Mouse (Mus musculus) Muller cell, postnatal 12 days (primary cell): ENCODE results near the gene Casp9.
"Not testable (repeated sequence)": the region's sequence is repeated elsewhere in the genome, so short reads cannot be mapped to it uniquely, and the experiment has no call there.

ENCODE experiments used
- DNase-seq: peaks from one replicate; pipeline ENCODE4 v3.0.0-alpha.2; 2015; ENCODE audit errors: inconsistent ontology term

The Casp9 gene

GRCm38 (mm10) chr4:141793282-141794151 lies at the start of gene Casp9:
Gene Casp9 (plus strand): TSS chr4:141793612.
- DNase-seq: peak; percentile 99

DNA sequence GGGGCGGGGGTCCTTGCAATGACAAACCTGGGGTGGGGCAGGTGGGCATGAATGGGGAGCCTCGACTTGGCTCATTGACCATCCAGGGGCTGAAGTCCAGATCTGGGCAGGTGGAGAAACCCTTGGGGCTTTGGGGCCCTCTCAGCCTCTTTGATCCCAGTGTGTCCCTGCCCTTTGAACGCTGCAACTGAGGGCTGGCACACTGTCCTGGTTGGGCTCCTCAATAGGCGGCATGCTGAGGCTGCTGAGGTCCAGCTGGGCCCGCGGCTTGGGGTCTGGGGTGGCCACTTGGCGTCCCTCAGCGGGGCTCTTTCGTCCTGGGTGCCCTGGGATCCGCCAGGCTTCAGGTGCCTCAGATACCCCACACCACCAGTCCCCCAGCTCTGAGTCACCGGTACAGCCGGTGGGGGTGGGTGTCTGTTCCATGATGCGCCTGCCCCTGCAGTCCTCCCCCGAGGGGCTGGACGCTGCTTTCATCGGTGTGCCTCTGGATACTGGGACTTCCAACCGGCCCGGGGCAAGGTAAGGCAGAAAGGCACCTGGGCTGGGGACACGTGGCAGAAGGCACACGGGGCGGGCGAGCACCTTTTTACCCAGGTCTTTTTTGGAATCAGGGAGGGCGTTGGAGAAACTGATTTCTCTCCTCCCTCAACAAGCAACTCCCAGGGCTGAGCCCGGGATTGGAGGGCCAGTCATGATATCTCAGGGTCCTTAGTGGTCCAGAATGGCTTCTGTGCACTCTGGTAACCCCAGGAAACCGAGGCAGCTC lies 46.6 kb upstream of the Casp9 start, which contains the start of gene Agmat:
Agmat (plus strand) TSS at position 95 of the 769 bp plus-strand sequence.
- no peak for DNase-seq

DNA sequence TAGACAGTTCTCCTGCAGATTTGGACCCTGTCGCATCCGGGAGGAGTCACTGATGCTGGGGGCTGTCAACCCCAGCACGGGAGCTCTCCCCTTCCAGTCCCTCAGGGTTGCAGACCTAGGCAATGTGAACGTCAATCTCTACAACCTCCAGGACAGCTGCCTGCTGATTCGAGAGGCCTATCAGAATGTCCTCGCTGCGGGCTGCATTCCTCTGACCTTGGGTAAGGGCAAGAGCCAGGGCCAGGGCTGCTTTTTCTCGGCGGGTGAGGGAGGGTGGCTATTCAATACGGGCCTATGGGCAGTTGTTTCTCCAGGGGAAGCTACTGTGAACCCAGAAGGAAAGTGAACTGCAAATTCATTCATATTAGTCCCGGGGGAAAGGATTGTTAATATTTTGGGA lies 43.9 kb upstream of the Casp9 start:
- no peak for DNase-seq

DNA sequence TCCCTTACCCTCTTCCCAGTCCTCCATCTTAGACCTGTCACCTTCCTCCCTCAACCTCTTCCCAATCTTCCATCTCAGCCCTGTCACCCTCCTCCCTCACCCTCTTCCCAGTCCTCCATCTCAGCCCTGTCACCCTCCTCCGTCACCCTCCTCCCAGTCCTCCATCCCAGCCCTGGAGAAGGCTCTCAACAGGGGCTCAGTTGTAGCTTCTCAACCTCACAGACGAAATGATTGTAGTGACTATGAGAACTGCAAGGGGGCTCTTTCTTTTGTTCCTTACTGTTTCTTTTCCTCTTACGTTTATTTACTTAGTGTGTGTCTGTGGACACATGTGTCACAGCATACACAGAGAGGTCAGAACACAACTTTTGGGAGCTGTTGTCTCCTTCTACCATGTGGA lies 42.6 kb upstream of the Casp9 start:
- no peak for DNase-seq

GRCm38 (mm10) chr4:141751419-141752075 lies 41.9 kb upstream of the Casp9 start:
- DNase-seq: no peak

DNA sequence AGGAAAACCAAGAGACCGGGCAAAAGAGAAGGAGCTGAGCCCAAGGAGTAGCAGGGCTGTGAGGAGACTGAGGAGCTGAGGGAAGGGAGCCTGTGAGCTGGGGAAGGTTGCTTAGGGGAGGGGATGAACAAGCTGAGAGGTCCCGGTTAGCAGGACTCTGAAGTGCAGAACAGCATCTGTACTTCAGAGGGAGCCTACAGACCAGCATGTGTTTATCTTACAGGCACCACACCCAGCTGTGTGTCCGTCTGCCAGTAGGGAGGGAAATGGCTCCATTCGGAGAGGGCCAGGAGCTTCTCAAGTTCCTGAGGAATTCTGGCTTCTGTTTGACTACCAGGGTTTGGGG lies 41.4 kb upstream of the Casp9 start:
- DNase-seq: no peak

DNA sequence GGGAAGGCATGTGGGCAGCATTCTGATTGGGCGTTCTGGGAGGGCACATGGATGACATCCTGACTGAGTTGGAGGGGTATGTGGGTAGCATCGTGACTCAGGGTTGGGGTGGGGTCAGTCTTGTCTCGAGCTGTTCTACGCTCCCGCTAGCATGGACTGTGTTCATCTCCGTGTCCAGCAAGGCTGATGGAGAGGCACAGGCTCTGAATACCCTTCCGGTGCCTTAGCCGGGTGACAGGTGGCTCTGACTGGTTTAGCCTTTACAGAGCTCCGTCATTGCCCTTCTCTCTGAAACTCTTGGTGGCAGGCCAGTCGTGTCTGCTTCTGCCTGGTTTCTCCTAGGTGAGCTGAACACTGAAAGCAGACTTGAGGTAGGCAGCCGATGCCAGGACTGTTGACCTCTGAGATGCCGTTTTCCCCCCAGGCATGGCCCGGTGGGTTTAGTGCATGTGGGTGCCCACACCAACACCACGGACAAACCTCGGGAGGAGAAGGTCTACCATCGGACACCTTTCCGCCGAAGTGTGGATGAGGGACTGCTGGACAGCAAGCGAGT lies 38.0 kb upstream of the Casp9 start:
- no peak for DNase-seq

DNA sequence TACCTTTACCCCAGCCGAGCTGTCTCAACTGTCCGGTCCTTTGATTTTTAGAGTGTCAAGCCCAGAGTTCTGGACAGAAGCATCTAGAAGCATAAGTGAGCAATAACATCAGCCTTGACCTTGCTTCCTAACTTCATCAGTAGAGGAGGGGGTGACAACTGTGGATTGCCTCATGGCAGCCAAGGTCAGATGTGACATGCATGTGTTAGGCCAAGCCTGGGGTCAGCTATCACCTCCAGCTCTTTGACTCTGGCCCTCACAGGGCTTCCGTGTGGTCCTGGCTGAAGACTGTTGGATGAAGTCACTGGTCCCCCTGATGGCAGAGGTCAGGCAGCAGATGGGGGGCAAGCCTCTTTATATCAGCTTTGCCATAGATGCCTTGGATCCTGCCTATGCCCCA lies 36.3 kb upstream of the Casp9 start:
- no peak for DNase-seq

- DNase-seq: no peak
Measured at GRCm38 (mm10) chr4:141758874-141759542, 34.4 kb upstream of the Casp9 start.

DNA sequence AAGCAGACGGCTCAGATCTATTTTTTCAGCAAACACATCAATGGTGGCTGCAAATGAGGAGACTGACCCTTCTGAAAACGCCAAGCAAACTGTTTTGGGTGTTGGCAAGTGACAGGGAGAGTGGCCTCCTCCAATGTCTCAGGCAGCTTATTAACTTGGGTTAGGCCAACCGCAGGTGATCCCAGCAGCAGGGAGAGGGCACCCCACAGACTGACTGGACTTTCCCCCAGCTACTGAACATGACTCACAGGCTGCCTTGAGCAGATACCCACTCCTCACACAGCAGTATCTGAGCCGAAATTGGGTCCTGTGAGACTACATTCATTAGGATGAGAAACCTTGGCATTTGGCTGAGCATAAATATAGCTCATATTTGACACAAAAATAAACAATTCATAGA lies 32.5 kb upstream of the Casp9 start:
- DNase-seq: no peak

GRCm38 (mm10) chr4:141762102-141762598 lies 31.3 kb upstream of the Casp9 start:
- no peak for DNase-seq

DNA sequence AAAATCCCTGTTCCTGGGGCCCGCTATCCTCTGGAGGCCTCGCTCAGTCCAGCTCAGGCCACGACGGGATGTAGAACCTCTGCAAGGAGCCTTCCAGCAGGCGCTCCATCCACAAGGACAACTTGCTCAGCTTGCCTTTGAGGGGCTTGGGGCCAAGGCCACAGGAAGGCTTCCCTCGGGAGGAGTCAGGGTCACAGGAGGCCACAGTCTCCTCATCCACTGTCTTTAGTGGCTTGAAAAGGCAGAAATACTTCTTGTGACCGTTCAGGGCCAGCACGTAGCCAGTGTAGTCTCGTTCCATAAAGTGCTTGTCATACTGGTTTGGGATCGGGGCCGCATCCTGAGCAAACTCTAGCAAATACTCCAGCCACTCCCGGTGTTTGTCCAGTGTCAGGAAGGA lies 29.9 kb upstream of the Casp9 start:
- DNase-seq: no peak

- no peak for DNase-seq
Measured at GRCm38 (mm10) chr4:141765008-141765407, 28.4 kb upstream of the Casp9 start.

- no peak for DNase-seq
Measured at GRCm38 (mm10) chr4:141766316-141766667, 27.1 kb upstream of the Casp9 start.

GRCm38 (mm10) chr4:141766668-141767352 lies 26.6 kb upstream of the Casp9 start:
- no peak for DNase-seq

GRCm38 (mm10) chr4:141767353-141768036 lies 25.9 kb upstream of the Casp9 start:
- peak; percentile 85 for DNase-seq

- DNase-seq: no peak
Measured at GRCm38 (mm10) chr4:141769501-141770160, 23.8 kb upstream of the Casp9 start.

GRCm38 (mm10) chr4:141771823-141772222 lies 21.6 kb upstream of the Casp9 start:
- DNase-seq: no peak

GRCm38 (mm10) chr4:141773019-141773418 lies 20.4 kb upstream of the Casp9 start:
- DNase-seq: not testable (repeated sequence)

- DNase-seq: no peak
Measured at GRCm38 (mm10) chr4:141779828-141780227, 13.6 kb upstream of the Casp9 start.
